Mouse (Mus musculus): ENCODE results near the gene Thy1. TPM values are rescaled to one million over a fixed set of nuclear protein-coding genes. Genes with fewer than 3 reads are reported as not detected.

Gene Thy1
- polyA plus RNA-seq, 1 experiment from 2014 or later, result 0.88 TPM

- ATAC-seq (ENCODE audit: insufficient number of reproducible peaks, insufficient read depth, low FRiP score, low read depth), result no peak
- 76% methylated on average over 6 of the region's 6 CpGs for WGBS
- H3K27me3 ChIP-seq (ENCODE audit: control insufficient read depth, insufficient read depth, low read length), result no peaks in the 10 kb centered on the region
- no peaks in the 10 kb centered on the region for H3K36me3 ChIP-seq (ENCODE audit: control insufficient read depth, insufficient read depth, low read length)
- H3K4me1 ChIP-seq (ENCODE audit: control insufficient read depth, insufficient read depth, low read length), result peaks cover 25% of the 10 kb centered on the region
- H3K9ac ChIP-seq (replicated peaks; ENCODE audit: low read depth, low read length), result no peak overlapping the region
- no peaks in the 10 kb centered on the region for H3K9me3 ChIP-seq (ENCODE audit: control insufficient read depth, low read depth, low read length)
- H3K4me2 ChIP-seq (replicated peaks; ENCODE audit: low read depth, low read length), result peak overlapping the region; percentile 89; the same call in 1 of the 2 replicates
- H3K27ac ChIP-seq (ENCODE audit: low read length), result no peak overlapping the region
- H3K4me3 ChIP-seq (ENCODE audit: low read depth, low read length), result no peak overlapping the region
These were observed 24.8 kb downstream of the Thy1 start for GRCm38 (mm10) chr9:44067960-44068330.

- H3K9ac ChIP-seq (replicated peaks; ENCODE audit: low read depth, low read length), result no peak overlapping the region
- no peak overlapping the region for H3K4me2 ChIP-seq (replicated peaks; ENCODE audit: low read depth, low read length)
- H3K9me3 ChIP-seq (ENCODE audit: control insufficient read depth, low read depth, low read length), result no peaks in the 10 kb centered on the region
- H3K4me1 ChIP-seq (ENCODE audit: control insufficient read depth, insufficient read depth, low read length), result peaks cover 25% of the 10 kb centered on the region
- no peak overlapping the region for H3K4me3 ChIP-seq (ENCODE audit: low read depth, low read length)
- WGBS, result 19% methylated on average over 7 of the region's 7 CpGs
- H3K36me3 ChIP-seq (ENCODE audit: control insufficient read depth, insufficient read depth, low read length), result no peaks in the 10 kb centered on the region
- no peak for ATAC-seq (ENCODE audit: insufficient number of reproducible peaks, insufficient read depth, low FRiP score, low read depth)
- H3K27ac ChIP-seq (ENCODE audit: low read length), result no peak overlapping the region
- no peaks in the 10 kb centered on the region for H3K27me3 ChIP-seq (ENCODE audit: control insufficient read depth, insufficient read depth, low read length)
These were observed 26.1 kb downstream of the Thy1 start for GRCm38 (mm10) chr9:44069252-44069651.

GRCm38 (mm10) chr9:44070113-44070843 lies 27.1 kb downstream of the Thy1 start:
- Histone ChIP-seq H3K4me3 (ENCODE audit: low read depth, low read length) (no peak overlapping the region), H3K36me3 (ENCODE audit: control insufficient read depth, insufficient read depth, low read length) (no peaks in the 10 kb centered on the region), H3K4me1 (ENCODE audit: control insufficient read depth, insufficient read depth, low read length) (peaks cover 25% of the 10 kb centered on the region), H3K4me2 (replicated peaks; ENCODE audit: low read depth, low read length) (no peak overlapping the region), H3K9ac (replicated peaks; ENCODE audit: low read depth, low read length) (no peak overlapping the region), H3K9me3 (ENCODE audit: control insufficient read depth, low read depth, low read length) (no peaks in the 10 kb centered on the region), H3K27ac (ENCODE audit: low read length) (no peak overlapping the region), H3K27me3 (ENCODE audit: control insufficient read depth, insufficient read depth, low read length) (no peaks in the 10 kb centered on the region)
- WGBS, result 54% methylated on average over 14 of the region's 14 CpGs
- ATAC-seq (ENCODE audit: insufficient number of reproducible peaks, insufficient read depth, low FRiP score, low read depth), result no peak

- Histone ChIP-seq H3K27ac (ENCODE audit: low read length) (no peak overlapping the region), H3K36me3 (ENCODE audit: control insufficient read depth, insufficient read depth, low read length) (no peaks in the 10 kb centered on the region), H3K4me1 (ENCODE audit: control insufficient read depth, insufficient read depth, low read length) (peaks cover 25% of the 10 kb centered on the region), H3K4me3 (ENCODE audit: low read depth, low read length) (no peak overlapping the region), H3K4me2 (replicated peaks; ENCODE audit: low read depth, low read length) (no peak overlapping the region), H3K9ac (replicated peaks; ENCODE audit: low read depth, low read length) (no peak overlapping the region), H3K27me3 (ENCODE audit: control insufficient read depth, insufficient read depth, low read length) (no peaks in the 10 kb centered on the region), H3K9me3 (ENCODE audit: control insufficient read depth, low read depth, low read length) (no peaks in the 10 kb centered on the region)
- ATAC-seq (ENCODE audit: insufficient number of reproducible peaks, insufficient read depth, low FRiP score, low read depth), result no peak
- 27% methylated on average over 8 of the region's 8 CpGs for WGBS
These were observed 27.7 kb downstream of the Thy1 start for GRCm38 (mm10) chr9:44070844-44071231.

- Histone ChIP-seq H3K9me3 (ENCODE audit: control insufficient read depth, low read depth, low read length) (no peaks in the 10 kb centered on the region), H3K36me3 (ENCODE audit: control insufficient read depth, insufficient read depth, low read length) (no peaks in the 10 kb centered on the region), H3K4me2 (replicated peaks; ENCODE audit: low read depth, low read length) (no peak overlapping the region), H3K4me1 (ENCODE audit: control insufficient read depth, insufficient read depth, low read length) (peaks cover 25% of the 10 kb centered on the region), H3K4me3 (ENCODE audit: low read depth, low read length) (no peak overlapping the region), H3K27me3 (ENCODE audit: control insufficient read depth, insufficient read depth, low read length) (no peaks in the 10 kb centered on the region), H3K9ac (replicated peaks; ENCODE audit: low read depth, low read length) (no peak overlapping the region), H3K27ac (ENCODE audit: low read length) (peak overlapping the region; percentile 21; the same call in 1 of the 2 replicates)
- no peak for ATAC-seq (ENCODE audit: insufficient number of reproducible peaks, insufficient read depth, low FRiP score, low read depth)
- WGBS, result 38% methylated on average over 11 of the region's 11 CpGs
These were observed 28.9 kb downstream of the Thy1 start for GRCm38 (mm10) chr9:44071914-44072598.

DNA sequence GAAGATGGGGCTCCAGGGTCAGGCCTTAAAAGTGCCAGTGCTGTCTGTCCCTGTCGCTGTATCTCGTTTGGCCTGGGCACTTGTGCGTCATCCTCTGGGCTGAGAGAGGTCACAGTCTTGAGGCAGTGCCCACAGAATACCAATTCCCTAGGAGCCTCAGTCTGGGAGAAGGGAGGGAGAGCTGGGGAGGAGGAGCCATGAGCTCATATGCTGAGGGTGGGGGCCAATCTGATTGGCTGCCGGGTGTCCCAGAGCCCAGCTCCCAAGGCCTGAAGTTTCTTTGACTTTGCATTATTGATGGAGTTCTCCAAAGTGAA lies 29.4 kb downstream of the Thy1 start:
- Histone ChIP-seq H3K4me1 (ENCODE audit: control insufficient read depth, insufficient read depth, low read length) (peaks cover 20% of the 10 kb centered on the region), H3K36me3 (ENCODE audit: control insufficient read depth, insufficient read depth, low read length) (no peaks in the 10 kb centered on the region), H3K9ac (replicated peaks; ENCODE audit: low read depth, low read length) (no peak overlapping the region), H3K4me3 (ENCODE audit: low read depth, low read length) (no peak overlapping the region), H3K9me3 (ENCODE audit: control insufficient read depth, low read depth, low read length) (no peaks in the 10 kb centered on the region), H3K4me2 (replicated peaks; ENCODE audit: low read depth, low read length) (no peak overlapping the region), H3K27ac (ENCODE audit: low read length) (no peak overlapping the region), H3K27me3 (ENCODE audit: control insufficient read depth, insufficient read depth, low read length) (no peaks in the 10 kb centered on the region)
- no peak for ATAC-seq (ENCODE audit: insufficient number of reproducible peaks, insufficient read depth, low FRiP score, low read depth)
- WGBS, result 43% methylated on average over 4 of the region's 4 CpGs

- 72% methylated on average over 5 of the region's 5 CpGs for WGBS
- no peak overlapping the region for H3K4me2 ChIP-seq (replicated peaks; ENCODE audit: low read depth, low read length)
- no peaks in the 10 kb centered on the region for H3K36me3 ChIP-seq (ENCODE audit: control insufficient read depth, insufficient read depth, low read length)
- H3K9me3 ChIP-seq (ENCODE audit: control insufficient read depth, low read depth, low read length), result no peaks in the 10 kb centered on the region
- ATAC-seq (ENCODE audit: insufficient number of reproducible peaks, insufficient read depth, low FRiP score, low read depth), result no peak
- H3K4me3 ChIP-seq (ENCODE audit: low read depth, low read length), result no peak overlapping the region
- H3K9ac ChIP-seq (replicated peaks; ENCODE audit: low read depth, low read length), result no peak overlapping the region
- H3K4me1 ChIP-seq (ENCODE audit: control insufficient read depth, insufficient read depth, low read length), result peaks cover 19% of the 10 kb centered on the region
- no peaks in the 10 kb centered on the region for H3K27me3 ChIP-seq (ENCODE audit: control insufficient read depth, insufficient read depth, low read length)
- no peak overlapping the region for H3K27ac ChIP-seq (ENCODE audit: low read length)
These were observed 29.9 kb downstream of the Thy1 start for GRCm38 (mm10) chr9:44073115-44073514.

GRCm38 (mm10) chr9:44074395-44075275 lies 31.5 kb downstream of the Thy1 start:
- Histone ChIP-seq H3K4me1 (ENCODE audit: control insufficient read depth, insufficient read depth, low read length) (peaks cover 29% of the 10 kb centered on the region), H3K27me3 (ENCODE audit: control insufficient read depth, insufficient read depth, low read length) (no peaks in the 10 kb centered on the region), H3K4me2 (replicated peaks; ENCODE audit: low read depth, low read length) (no peak overlapping the region), H3K9ac (replicated peaks; ENCODE audit: low read depth, low read length) (no peak overlapping the region), H3K9me3 (ENCODE audit: control insufficient read depth, low read depth, low read length) (no peaks in the 10 kb centered on the region), H3K27ac (ENCODE audit: low read length) (no peak overlapping the region), H3K4me3 (ENCODE audit: low read depth, low read length) (no peak overlapping the region), H3K36me3 (ENCODE audit: control insufficient read depth, insufficient read depth, low read length) (no peaks in the 10 kb centered on the region)
- ATAC-seq (ENCODE audit: insufficient number of reproducible peaks, insufficient read depth, low FRiP score, low read depth), result no peak
- 66% methylated on average over 9 of the region's 9 CpGs for WGBS
